Mouse (Mus musculus) heart, embryonic 14.5 days (tissue): ENCODE measurements around the gene Fbxw10. TPM values are rescaled to one million over a fixed set of nuclear protein-coding genes. Genes with fewer than 3 reads are reported as not detected.

Source experiments
- ATAC-seq: fragments of 200-750 bp; cut with Nextera tagmentation; 2 replicates; pipeline ENCODE4 v1.8.0; 2017; ENCODE audit warnings: low read depth, moderate TSS enrichment; ENCODE audit not compliant: insufficient number of reproducible peaks, insufficient read depth, low FRiP score
- H3K27ac ChIP-seq, 2 experiments: fragments of 200-500 bp in 1 of 2; fragments of 300-500 bp in 1 of 2; sonication (generic) in 1 of 2; replicated peaks in 1 of 2; 2 replicates each; pipeline ENCODE4 v1.5.1; 2012 to 2014; ENCODE audit warnings: low read depth in 2 of 2, low read length in 2 of 2, control low read depth in 1 of 2, mild to moderate bottlenecking in 1 of 2, mixed read lengths in 1 of 2; ENCODE audit not compliant: control insufficient read depth in 1 of 2, insufficient read depth in 1 of 2
- H3K27me3 ChIP-seq: fragments of 300-500 bp; sonication (generic); 2 replicates; pipeline ENCODE4 v1.6.1; 2014; ENCODE audit warnings: mild to moderate bottlenecking, low read length, control low read depth; ENCODE audit not compliant: control insufficient read depth, insufficient read depth
- H3K36me3 ChIP-seq: fragments of 300-500 bp; sonication (generic); 2 replicates; pipeline ENCODE4 v1.6.1; 2014; ENCODE audit warnings: mild to moderate bottlenecking, control low read depth, low read length, mixed read lengths; ENCODE audit not compliant: control insufficient read depth, insufficient read depth
- H3K4me1 ChIP-seq, 2 experiments: fragments of 200-500 bp in 1 of 2; fragments of 300-500 bp in 1 of 2; sonication (generic) in 1 of 2; 2 replicates each; pipeline ENCODE4 v1.6.1; 2012 to 2014; ENCODE audit warnings: low read length in 2 of 2, control low read depth in 1 of 2, mixed read lengths in 1 of 2; ENCODE audit not compliant: control insufficient read depth in 2 of 2, insufficient read depth in 2 of 2
- H3K4me2 ChIP-seq: fragments of 300-500 bp; sonication (generic); 2 replicates; pipeline ENCODE4 v1.6.1; 2014; ENCODE audit warnings: mild to moderate bottlenecking, low read length
- H3K4me3 ChIP-seq, 2 experiments: fragments of 200-500 bp in 1 of 2; fragments of 300-500 bp in 1 of 2; sonication (generic) in 1 of 2; 2 replicates each; pipeline ENCODE4 v1.5.1; 2012 to 2014; ENCODE audit warnings: low read length in 2 of 2, mild to moderate bottlenecking in 2 of 2, control low read depth in 1 of 2, low read depth in 1 of 2, moderate library complexity in 1 of 2; ENCODE audit not compliant: control insufficient read depth in 1 of 2, insufficient read depth in 1 of 2
- H3K9ac ChIP-seq: fragments of 300-500 bp; sonication (generic); 2 replicates; pipeline ENCODE4 v1.6.1; 2014; ENCODE audit warnings: mild to moderate bottlenecking, low read length
- H3K9me3 ChIP-seq: fragments of 300-500 bp; sonication (generic); 2 replicates; pipeline ENCODE4 v1.6.1; 2016; ENCODE audit warnings: low read length, control low read depth; ENCODE audit not compliant: control insufficient read depth
- WGBS: fragments of 180-500 bp; shearing (Covaris S2); extraction: QIAGEN DNeasy Blood & Tissue Kit; methylation state at CpG from one replicate; pipeline ENCODE4 v1.1.7; 2014; 5-methylcytosine and 5-hydroxymethylcytosine counted together
- polyA plus RNA-seq: library from polyadenylated mRNA; unstranded; fragments of >200 nt; fragmentation: Nextera tagmentation; extraction: Ambion mirVana; gene quantifications from 2 replicates; pipeline ENCODE4 v1.2.1, GENCODE M21; 2014

Fbxw10 gene
- polyA plus RNA-seq, 1 experiment from 2014 or later, result 0.14 TPM

DNA sequence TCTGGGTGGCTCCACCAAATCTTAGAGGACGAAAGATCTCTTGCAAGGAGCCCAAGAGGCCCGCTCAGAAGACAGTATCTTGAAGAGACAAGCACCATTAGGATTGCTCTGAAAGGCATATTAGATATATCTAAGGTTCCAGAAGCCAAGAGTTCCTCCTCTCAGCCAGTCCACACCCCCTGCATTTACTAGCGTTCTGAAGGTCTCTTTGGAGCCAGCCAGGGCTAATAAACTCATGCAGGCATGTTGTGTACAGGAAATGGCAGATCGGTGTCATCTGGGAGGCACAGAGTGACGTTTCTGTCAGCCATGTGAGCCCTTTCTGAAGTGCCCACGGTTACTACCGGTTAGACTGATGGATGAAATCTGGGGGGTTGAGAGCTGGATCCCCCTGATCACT, 22.7 kb upstream of the Fbxw10 start:
- H3K27ac ChIP-seq, result no peak overlapping the region
- WGBS, result 65% methylated on average over 7 of the region's 7 CpGs
- H3K36me3 ChIP-seq, result no peaks in the 10 kb centered on the region
- H3K4me3 ChIP-seq, result no peak overlapping the region
- peaks cover 11 to 19% of the 10 kb centered on the region in 2 experiments; a peak in 3 of 4 replicates for H3K4me1 ChIP-seq
- no peaks in the 10 kb centered on the region for H3K9me3 ChIP-seq
- H3K27me3 ChIP-seq, result no peaks in the 10 kb centered on the region
- no peak overlapping the region for H3K9ac ChIP-seq
- no peak overlapping the region for H3K4me2 ChIP-seq
- no peak for ATAC-seq

DNA sequence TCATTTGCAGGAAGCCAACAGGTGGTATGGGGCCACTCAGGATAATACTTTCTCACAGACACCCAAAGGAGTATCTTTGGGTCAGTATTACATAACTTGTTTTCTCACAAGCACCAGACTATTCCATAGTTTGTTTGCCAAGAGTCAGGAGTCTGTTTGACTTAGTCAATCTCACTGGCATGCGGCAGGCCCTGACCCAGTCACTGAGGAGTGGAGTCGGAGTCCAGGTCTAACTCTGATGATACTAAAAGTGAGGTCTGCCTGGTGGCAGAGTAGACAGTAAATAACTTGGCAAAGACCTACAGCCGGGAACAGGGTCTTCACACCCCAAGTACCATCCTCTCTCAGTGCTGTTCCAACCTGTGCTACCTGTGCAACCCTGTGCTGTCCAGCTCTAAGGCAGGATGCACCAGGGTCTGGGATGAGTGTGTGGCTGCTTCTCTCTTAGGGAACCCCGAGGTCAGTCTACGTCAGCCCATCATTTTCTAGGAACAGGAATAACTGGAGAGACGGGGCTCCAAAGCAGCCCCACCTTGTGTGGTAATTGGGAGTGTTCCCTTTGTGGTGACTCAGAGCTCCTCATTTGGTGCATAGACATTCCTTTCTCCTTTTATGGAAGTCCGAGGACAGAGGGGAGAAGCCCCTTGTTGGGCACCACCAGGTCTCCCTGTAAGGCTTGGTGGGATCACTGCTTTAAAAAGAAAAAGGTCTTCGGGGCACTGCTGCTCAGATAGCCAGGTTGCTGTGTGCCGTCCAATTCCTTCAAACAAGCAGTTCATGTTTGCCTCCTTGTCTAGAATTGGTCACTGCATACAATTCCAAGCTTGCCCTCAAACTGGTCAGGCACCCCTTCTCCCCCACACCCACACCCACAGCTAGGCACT, 21.4 kb upstream of the Fbxw10 start:
- 66% methylated on average over 9 of the region's 9 CpGs for WGBS
- Histone ChIP-seq H3K4me2 (no peak overlapping the region), H3K4me3 (no peak overlapping the region), H3K4me1 (peaks cover 6 to 12% of the 10 kb centered on the region in 2 experiments; a peak in 3 of 4 replicates), H3K36me3 (no peaks in the 10 kb centered on the region; the same call in 1 of the 2 replicates), H3K9me3 (no peaks in the 10 kb centered on the region), H3K9ac (no peak overlapping the region), H3K27me3 (no peaks in the 10 kb centered on the region), H3K27ac (no peak overlapping the region)
- no peak for ATAC-seq

DNA sequence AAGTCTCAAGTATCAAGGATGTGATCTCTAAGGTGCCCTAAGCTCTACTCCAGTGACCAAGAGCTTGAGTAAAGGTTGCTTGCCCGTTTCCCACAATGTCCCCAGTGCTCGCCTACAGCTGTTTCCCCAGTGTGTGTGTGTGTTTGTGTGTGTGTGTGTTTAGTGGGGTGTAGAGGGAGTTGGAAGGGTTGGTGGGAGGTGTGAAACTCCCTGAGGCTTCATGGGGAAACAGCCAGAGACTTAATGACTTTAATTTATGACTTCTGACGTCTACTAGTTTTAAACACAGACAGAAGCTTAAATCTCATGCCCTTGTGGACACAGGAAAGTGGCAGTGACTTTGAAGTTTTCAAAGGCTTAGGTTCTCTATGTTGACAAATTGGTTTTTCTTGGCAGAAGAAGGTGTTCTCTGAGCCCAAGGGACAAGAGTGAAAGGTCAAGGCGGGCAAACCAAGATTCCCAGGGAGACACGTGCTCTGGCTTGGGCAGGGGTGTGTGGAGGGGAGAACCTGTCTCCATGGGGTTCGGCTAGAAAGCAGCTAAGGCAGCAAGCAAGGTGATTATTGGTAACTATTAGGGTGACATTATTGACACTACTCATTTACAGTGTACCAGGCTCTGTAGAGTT, 20.6 kb upstream of the Fbxw10 start:
- ATAC-seq, result no peak
- Histone ChIP-seq H3K4me2 (no peak overlapping the region), H3K4me1 (peaks cover 0 to 5% of the 10 kb centered on the region in 2 experiments; a peak in 1 of 4 replicates), H3K4me3 (no peak overlapping the region), H3K9me3 (no peaks in the 10 kb centered on the region), H3K27ac (no peak overlapping the region), H3K9ac (no peak overlapping the region), H3K36me3 (no peaks in the 10 kb centered on the region; the same call in 1 of the 2 replicates), H3K27me3 (no peaks in the 10 kb centered on the region)
- 81% methylated on average over 6 of the region's 6 CpGs for WGBS

DNA sequence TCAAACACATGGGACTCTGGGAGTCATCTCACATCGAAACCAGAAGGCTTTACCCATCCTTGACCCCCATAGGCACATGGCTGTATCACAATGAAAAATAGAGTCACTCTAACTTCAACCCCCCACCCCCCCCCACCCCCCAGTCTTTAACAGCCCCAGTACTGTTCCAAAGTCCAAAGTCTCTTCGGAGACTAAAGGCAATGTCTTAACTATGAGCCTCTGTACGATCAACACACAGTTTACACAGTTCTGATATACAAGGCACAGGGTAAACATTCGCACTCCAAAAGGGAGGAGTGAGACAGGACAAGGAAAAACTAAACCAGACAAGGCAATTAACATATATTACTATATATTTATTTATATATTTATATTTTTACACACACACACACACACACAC, 19.7 kb upstream of the Fbxw10 start:
- no peak overlapping the region for H3K4me2 ChIP-seq
- no peaks in the 10 kb centered on the region for H3K9me3 ChIP-seq
- WGBS, result 88% methylated on average over 4 of the region's 4 CpGs
- no peak overlapping the region for H3K4me3 ChIP-seq
- no peak overlapping the region for H3K9ac ChIP-seq
- no peak for ATAC-seq
- H3K27me3 ChIP-seq, result no peaks in the 10 kb centered on the region
- no peak overlapping the region for H3K27ac ChIP-seq
- H3K36me3 ChIP-seq, result no peaks in the 10 kb centered on the region; the same call in 1 of the 2 replicates
- H3K4me1 ChIP-seq, result no peaks in the 10 kb centered on the region

DNA sequence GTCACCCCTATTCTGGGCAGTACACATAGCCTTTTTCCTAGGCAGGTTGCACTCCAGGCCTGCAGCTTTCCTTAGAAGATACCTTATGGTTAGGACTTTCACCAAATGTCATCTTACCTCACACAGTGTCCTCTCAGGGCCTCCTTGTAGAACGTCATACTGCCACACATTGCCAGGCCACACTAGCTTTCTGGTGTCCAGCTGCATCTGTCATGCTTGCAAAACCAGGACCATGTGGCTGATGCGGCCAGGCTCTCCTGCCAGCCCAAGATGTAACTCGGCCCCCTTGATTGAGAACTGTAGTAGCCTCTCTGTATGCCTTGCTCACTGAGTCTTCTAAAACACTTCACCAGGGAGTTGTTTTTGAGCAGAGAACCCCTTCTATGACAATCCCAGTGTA, 19.0 kb upstream of the Fbxw10 start:
- Histone ChIP-seq H3K27ac (no peak overlapping the region), H3K36me3 (no peaks in the 10 kb centered on the region; the same call in 1 of the 2 replicates), H3K9me3 (no peaks in the 10 kb centered on the region), H3K9ac (no peak overlapping the region), H3K4me3 (no peak overlapping the region), H3K4me2 (no peak overlapping the region), H3K27me3 (no peaks in the 10 kb centered on the region), H3K4me1 (no peaks in the 10 kb centered on the region)
- no peak for ATAC-seq
- 75% methylated on average over 3 of the region's 3 CpGs for WGBS

DNA sequence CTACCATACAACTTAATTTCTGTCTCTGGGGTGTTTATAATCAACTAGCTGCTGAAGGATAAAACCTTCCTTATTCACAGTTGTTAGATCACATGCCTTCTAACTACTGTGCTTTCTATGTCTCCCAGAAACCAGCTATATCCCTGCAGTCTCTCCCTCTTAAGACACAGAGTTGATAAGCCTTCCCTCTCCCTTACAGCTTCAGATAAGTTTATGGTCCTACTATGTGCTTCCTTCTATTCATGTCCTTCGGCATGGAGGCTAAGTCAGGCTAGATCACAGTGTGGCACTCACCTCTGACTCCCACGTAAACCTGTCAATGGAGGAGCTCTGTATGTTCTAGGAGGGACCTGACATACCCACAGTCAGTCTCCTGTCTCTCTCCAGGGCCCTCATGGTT, 16.5 kb upstream of the Fbxw10 start:
- Histone ChIP-seq H3K27ac (no peak overlapping the region), H3K9me3 (no peaks in the 10 kb centered on the region), H3K4me3 (no peak overlapping the region), H3K9ac (no peak overlapping the region), H3K27me3 (no peaks in the 10 kb centered on the region), H3K4me2 (no peak overlapping the region), H3K36me3 (peaks cover 7% of the 10 kb centered on the region), H3K4me1 (no peaks in the 10 kb centered on the region)
- WGBS, result 74% methylated on average over 2 of the region's 2 CpGs
- ATAC-seq, result no peak

DNA sequence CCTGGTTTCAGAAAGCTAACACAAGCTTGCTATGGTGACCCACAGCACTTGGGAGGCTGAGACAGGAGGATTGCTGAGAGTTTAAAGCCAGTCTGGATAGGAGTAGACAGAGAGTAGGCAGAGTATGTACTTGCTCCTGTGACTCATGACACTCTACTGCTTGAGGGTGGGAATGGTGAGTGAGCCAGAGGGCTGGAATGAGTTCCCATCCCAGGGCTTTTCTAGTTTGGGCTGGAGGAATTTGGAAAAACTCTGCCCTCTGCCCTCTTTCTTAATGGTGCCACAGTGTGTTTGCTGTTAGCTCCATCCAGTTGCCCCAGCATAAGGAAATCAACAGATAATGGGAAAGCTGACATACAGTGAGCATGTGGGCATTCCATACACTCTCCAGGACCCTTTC, 15.0 kb upstream of the Fbxw10 start:
- H3K27me3 ChIP-seq, result no peaks in the 10 kb centered on the region
- no peaks in the 10 kb centered on the region for H3K4me1 ChIP-seq
- no peaks in the 10 kb centered on the region for H3K9me3 ChIP-seq
- no peak overlapping the region for H3K4me2 ChIP-seq
- no peak overlapping the region for H3K9ac ChIP-seq
- peaks cover 18% of the 10 kb centered on the region for H3K36me3 ChIP-seq
- no peak for ATAC-seq
- no peak overlapping the region for H3K27ac ChIP-seq
- H3K4me3 ChIP-seq, result no peak overlapping the region
